Mouse (Mus musculus) adrenal gland, postnatal 25 days (tissue): ENCODE results near the gene Gan. TPM values are rescaled to one million over a fixed set of nuclear protein-coding genes. Genes with fewer than 3 reads are reported as not detected.

Source experiments
- DNase-seq: peaks from one replicate; pipeline ENCODE4 v3.0.0; 2021; ENCODE audit warnings: mixed read lengths
- long read RNA-seq: library from polyadenylated mRNA; stranded (forward); transcript quantifications from one replicate; pipeline ENCODE4 v2.0.0, GENCODE M21; 2021
- total RNA-seq: library from RNA; stranded (reverse); gene quantifications from 2 replicates; pipeline ENCODE4 v1.2.3, GENCODE M21; 2021

Gan gene
- 9.4 and 13.3 TPM in 2 replicates for total RNA-seq
- long read RNA-seq, partial matches to known transcripts, result 0 of 2 reads
- long read RNA-seq, other reads (novel, unspliced or antisense), result 2 of 2 reads

DNA sequence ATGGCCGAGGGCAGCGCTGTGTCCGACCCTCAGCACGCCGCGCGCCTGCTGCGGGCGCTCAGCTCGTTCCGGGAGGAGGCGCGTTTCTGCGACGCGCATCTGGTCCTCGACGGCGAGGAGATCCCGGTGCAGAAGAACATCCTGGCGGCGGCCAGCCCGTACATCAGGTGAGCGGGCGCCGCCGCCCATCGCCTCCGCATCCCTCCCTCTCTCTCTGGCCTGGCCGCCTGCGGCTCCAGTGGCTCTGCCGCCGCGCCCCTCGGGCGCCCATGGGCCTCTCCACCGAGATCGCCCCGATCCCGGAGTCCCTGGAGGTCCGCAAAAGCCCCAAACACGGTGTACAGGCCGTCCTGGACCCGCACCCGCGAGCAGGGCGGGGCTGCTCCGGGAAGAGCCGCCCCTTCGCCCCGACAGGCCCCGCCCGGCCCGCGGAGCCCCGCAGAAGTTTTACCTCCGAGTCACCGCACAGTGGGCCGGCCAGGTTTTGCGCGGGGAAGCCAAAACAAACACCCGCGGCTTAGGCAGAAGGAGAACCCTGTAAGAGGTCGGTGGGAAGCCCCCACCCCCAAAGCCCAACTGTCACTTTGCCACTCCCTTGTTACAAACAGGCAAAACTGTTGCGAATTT lies at the start of gene Gan:
Gene Gan, plus strand, starts transcription at position 1 of the 627 bp plus-strand sequence.
- peak; percentile 58 for DNase-seq

DNA sequence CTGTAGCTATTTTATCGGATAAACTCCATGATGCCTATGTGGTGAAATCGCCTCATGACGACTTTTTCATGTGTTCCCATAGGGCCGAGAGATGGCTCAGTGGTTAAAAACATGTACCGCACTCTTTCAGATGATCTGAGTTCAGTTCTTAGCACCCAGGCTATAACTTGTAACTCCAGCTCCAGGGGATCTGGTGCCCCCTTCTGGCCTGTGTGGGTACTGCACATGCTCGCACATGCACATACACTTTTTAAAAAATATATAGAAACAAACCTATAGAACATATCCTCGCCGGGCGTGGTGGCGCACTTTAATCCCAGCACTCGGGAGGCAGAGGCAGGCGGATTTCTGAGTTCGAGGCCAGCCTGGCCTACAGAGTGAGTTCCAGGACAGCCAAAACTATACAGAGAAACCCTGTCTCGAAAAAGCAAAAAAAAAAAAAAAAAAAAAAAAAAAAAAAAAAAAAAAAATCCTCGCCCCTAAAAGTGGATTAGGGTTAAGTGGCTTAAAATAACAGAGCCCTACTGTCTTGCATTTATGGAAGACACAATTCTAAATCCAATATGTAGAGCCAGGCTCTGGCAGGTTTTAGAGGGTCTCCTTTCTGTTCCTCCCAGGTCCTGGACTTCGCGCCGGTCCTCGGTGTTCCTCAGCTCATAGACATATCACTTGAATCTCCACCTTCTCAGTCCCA lies 48.8 kb upstream of the Gan start:
- no peak for DNase-seq

DNA sequence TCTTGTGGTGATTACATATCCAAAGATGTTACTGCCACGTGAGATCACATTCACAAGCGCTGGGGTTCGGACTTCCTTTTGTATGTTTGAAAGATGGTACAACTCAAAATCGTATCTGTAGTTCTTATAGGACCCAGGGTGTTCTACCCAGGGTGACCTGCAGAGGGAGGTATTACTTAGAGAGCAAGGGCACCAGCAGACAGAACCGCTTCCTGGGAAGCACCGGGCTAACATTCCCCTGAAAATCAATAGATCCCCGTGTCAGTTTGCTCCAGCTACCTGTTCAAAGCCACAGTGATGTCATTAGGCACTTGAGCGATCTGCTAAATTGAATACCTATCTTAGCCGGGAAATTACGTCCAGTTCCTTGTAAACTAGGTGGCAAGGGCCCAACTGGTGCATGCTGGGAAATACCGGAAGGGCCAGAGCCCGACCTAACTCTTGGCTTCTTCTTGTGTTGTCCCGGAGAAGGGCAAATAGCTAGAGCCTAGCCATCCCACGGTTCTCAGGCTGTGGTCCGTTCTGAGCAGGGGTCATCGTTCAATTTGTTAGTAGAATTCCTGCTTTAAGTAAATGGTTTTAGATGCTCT lies 48.0 kb upstream of the Gan start:
- peak; percentile 68 for DNase-seq

DNA sequence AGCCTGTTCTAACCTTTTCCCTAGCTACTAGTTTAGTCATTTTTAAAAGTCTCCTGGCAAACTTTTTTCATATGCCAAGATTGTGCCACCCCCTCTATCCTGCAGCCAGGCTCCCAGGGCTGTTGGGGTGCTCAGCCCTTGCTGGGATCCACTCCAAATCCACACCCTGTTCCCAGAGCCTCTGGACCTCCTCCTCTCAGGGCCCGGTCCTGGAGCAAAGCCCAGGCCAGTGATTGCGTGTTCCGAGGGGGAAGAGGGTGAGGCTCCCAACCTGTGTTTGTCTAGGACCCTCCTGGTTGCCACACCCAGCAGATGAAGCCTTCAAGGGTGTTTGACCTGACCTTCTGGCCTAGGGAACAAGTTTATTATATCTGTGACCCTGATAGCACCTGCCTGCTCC lies 46.3 kb upstream of the Gan start:
- no peak for DNase-seq

DNA sequence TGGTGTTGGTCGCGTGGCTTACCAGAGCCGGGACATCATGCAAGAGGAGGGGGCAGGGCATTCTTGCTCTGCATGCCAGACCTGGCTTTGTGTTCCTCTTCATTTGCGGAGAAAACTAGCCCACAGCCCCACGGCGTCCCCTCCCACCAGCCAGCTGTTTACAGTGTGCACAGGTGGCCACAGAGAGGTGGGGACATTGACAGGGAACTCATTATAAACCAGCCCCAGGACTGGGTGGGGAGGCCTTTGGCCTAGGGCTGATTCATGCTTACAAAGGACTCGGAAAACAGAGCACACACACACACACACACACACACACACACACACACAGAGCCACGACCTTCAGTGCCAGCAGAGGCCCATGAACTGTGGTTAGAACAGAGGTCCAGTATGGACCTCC lies 45.7 kb upstream of the Gan start:
- DNase-seq, result no peak

DNA sequence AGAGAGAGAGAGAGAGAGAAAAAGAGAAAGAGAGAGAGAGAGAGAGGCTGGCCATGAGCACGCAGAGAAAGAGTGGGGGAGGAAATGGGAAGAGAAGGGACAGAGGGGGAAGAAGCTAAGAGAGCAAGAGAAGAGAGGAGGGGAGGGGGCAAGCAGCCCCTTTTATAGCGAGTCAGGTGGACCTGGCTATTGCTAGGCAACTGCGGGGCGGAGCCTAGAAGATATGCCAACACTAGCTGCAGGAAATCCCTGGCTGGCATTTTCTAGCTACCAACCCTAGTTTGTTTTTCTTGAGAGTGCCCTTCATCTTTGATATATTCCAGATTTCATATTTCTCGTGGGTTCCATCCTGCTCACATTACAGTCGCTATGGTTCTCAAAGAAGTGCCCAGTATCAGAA lies 42.8 kb upstream of the Gan start:
- DNase-seq, result no peak

DNA sequence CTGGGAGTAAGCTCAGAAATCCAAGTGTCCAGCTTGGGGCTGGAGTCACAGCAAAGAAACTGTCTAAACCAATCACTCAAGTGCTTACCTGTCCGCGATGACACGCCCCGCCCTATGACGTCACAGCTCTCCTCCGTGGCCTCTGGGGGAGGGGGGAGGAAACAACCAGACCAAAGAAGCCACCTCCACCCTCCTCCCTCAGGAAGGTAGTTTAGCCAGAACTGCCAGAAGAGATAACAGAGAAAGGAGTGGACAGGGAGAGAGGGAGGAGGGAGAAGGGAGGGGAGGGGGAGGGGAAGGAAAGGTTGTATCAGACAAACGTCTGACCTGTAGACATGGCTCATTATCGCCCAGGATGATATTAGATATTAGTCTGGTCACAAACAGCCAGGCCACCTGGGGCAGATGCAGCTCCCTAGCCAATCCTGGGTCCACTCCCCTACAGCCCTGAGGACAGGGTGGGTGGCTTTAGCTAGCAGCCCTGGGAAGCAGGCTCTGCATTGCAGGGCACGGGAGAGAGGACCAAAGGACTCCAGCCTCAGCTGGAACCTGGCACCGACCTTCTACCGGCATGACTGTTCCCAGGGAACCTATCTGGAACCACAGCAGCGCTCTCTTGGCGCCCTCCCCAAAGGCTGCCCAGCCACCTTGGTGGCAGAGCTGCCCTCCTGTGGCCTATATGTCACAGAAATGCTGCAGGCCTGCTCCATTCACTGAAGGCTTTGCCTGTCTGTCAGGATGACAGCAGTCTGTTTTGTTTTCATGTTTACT lies 42.1 kb upstream of the Gan start:
- DNase-seq, result peak; percentile 13

DNA sequence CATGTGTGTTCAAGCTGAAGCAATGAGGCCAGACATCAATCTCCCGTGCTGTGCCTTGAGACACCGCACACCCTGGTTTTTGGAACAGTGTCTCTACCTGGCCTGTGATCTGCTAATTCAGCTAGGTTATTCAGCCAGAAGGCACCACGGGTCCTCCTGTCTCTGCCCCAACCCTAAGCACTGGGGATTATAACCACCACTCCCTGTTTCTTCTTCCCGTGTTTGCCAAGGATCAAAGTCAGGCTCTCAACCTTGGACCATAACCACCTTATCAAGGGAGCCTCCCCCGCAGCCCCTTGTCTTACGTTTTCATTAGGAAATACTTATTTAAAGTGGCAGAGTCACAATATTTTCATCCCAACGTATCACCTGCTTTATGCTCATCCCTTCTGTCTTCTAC lies 41.4 kb upstream of the Gan start:
- no peak for DNase-seq

DNA sequence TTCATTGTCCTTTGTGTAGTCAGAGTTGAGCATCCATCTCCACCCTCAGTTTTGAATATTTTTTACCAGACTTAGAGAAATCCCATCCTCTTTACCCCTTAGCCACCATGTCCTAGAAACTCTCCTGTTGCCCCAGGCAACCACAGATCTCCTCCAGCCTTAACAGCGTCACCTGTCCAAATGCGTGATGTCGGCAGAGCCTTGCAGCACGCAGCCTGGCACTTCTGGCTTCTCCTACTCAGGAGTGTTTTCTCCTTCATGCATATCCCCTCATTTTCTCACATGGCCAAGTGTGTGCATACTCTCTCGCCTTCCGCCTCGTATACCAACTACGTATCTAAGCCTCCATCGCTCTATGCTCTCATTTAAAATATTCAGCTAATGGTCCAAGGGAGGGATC lies 39.5 kb upstream of the Gan start:
- no peak for DNase-seq

DNA sequence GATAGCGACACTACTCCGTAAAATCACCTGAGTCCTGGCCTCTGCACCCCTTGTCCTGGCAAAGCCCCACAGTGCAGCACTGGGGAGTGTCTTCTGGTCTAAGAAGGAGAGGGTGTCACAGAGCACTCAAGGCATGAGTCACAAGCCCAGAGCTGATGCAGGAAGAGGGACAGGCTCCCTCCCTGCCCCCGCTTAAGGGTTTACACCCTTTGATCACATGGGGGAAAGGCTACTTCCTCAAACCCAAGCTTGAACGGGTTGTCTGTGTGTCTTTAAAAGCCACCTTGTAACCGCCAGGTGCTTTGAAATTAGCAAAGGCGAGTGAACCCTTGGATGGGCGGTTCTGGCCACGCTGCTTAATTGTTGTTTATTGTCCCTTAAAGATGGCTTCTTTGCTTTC lies 36.7 kb upstream of the Gan start:
- DNase-seq, result no peak

DNA sequence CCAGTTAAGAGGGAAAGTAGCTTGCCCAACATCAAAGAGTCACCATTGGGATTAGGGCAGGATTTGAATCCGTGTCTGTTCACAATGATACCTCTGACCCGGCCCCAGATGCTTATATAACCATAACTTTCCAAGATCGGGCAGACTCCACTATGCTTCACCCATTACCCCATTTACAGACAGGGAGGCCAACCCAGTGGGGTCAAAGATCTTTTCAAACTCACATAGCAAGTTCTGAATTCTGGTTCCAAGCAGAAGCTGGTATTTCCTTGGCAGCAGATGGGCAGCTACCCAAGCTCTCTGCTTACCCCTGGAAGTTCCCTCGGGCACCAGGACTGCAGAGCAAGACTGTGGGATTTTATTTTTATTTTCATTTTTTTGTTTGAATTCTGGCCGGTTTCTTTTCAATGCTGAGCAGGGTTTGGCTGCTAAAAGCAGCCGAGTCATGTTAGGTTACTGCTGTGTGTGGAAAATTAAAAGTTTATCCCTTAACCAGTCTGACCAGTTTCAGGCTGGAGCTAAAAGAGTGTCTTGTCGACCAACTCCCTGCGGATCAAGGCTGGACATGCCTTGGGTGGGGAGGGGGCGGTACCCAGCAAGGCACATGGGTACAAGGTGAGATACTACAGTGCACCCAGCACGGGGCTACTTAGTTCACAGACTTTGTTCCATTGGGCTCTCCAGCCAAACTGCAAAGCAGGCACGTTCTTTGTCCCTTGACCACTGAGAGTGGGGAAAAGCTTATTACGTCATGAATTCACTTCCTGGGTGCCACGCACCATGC lies 33.9 kb upstream of the Gan start:
- DNase-seq, result no peak

DNA sequence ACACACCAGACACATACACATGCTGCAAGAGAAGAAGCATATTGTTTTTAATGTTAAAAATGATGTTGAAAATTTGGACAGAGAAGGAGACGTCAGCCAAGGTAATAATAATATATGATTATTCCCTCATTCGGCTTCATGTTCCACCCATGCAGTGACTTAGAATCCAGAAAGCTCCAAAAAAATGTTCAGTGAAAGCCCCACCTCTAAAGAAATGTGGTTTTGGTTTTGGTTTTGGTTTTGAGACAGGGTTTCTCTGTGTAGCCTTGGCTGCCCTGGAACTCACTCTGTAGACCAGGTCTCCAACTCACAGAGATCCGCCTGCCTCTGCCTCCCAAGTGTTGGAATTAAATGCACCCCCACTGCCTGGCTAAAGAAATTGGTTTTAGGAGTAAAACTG lies 32.1 kb upstream of the Gan start:
- no peak for DNase-seq

DNA sequence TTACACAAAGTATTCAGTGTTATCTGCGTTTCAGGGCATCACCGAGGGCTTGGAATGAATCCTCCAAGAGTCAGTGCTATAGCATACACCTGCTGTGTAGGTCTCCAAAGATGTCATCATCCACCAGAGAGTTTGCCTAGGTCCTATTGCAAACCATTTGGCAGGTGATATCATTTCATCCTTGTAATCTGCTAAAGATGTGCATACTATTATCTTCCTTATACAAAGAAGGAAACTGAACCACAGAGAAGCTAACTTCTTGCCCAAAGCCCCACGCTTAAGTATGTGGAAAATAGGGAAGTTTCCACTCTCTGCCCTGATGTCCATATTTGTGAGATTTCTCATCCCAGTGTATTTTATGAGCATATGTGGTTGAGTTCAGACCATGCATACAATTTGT lies 31.5 kb upstream of the Gan start:
- no peak for DNase-seq

DNA sequence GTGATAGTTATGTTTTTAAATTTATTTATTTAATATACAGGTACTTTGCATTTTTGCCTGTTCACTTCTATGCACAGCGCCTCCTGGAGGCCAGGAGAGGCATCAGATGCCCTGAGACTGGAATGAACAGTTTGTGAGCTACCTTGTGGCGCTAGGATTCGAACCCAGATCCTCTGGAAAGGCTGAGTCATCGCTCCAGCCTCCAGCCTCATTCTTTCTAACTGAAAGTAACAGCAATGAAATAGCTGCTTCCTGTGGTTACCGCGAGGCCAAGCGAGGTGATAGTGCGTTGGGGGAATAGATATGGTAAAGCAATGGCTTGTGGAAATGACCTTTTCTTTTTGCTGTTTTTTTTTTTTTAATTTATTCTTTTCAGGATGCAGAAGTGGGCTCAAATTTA lies 30.9 kb upstream of the Gan start:
- DNase-seq, result no peak

DNA sequence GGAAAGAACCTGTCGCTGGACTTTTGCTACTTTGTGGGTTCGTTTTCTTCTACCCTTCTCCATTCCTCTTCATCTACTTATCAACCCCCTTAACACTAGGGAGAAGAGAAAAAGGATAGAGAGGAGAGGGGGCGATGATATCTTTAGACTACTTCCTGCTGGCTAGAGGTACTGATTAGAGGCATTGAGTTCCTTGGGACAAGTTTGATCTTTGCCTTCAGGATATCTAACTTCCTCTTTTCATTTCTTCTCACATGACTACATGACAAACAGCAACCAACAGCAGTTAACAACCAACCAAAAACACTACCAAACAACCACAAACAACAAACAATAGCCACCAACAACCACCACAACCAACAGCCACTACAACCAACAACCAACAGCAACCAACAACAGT lies 24.2 kb upstream of the Gan start:
- no peak for DNase-seq

DNA sequence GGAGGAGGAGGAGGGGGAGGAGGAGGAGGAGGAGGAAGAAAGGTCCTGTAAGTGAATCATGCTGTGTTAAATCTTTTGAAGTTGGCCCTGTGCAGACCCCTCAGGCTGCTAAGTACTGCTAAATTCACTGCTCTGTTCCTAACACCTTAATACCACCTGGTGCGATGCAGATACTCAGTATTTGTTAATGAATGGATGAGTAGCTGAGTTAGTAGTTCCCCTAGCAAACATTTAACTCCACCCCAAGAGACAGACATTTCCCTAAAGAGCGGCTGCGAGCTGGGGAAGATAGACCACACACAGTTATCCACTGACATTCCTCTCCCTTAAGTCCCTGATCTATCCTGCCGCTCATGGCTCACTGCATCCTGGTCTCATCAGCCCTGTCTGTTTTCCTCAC lies 21.6 kb upstream of the Gan start:
- DNase-seq, result no peak

DNA sequence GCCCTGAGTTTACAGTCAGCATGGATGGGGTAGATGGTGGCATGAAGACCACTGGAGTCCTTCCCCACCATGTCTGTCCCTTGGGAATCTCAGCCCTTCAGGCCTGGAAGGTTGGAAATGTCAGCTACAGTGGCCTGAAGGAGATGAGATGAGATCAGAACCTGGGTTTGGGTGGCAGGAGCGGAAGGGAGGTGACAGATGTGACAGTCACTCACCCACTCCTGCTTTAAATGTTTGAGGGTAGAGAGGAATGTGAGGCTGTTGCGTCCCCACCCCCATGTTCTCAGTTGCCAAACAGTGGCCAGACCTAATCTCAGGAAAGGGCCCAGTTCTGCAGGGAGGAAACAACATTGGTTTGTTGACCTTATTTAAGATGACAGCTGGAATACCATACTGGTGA lies 21.2 kb upstream of the Gan start:
- DNase-seq, result no peak

DNA sequence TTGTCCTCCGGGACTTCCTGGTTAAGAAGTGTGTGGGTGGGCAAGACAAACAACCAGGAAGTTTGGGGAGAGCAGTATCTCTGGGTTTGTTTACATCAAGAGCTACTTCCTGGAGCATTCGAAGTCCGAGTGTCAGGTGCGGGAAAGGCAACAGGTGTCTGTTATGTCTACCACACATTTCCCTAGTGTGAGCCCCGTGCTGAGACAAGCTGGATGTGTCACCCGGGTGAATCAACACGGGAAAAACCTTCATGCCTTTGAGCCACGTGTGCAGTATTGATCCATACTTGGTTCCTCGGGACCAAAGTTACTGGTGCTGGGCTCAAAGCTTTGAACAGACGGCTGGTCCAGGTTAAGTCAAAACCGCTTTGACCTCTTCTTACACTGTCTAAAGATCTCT lies 20.6 kb upstream of the Gan start:
- DNase-seq, result no peak

DNA sequence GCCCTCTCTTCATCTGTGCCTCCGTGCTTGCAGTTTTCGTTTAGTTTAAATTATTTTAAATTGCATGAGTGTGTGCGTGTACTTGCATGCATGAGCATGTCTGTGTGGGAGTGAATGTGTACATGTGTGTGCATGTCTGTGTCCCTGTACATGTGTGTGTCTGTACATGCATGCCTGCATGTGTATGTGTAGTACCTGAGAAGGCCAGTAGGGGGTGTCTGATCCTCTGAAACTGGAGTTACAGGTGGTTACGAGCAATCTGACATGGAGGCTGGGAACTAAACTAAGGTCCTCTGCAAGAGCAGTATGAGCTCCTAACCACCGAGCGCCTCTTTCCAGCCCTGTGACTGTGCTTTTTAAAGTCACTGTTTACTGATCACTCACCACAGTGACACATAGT lies 9.4 kb upstream of the Gan start:
- DNase-seq, result no peak

DNA sequence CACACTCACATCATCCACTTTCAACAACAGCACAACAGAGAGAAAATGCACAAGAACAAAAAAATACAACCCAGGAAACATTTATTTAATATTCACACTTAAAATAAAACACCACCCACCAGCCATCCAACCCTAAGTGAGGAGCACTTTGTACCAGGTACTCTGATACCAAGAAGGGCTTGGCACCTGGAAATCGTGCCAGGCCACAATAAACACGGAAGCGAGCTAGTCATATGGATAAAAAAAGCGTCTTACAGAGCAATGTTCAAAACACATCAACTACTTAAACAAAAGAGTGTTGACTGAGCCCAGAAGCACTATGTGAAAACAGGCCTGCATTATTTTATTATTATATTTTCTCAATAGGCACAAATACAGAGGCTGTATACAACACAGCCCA lies 1.8 kb upstream of the Gan start:
- DNase-seq, result no peak

DNA sequence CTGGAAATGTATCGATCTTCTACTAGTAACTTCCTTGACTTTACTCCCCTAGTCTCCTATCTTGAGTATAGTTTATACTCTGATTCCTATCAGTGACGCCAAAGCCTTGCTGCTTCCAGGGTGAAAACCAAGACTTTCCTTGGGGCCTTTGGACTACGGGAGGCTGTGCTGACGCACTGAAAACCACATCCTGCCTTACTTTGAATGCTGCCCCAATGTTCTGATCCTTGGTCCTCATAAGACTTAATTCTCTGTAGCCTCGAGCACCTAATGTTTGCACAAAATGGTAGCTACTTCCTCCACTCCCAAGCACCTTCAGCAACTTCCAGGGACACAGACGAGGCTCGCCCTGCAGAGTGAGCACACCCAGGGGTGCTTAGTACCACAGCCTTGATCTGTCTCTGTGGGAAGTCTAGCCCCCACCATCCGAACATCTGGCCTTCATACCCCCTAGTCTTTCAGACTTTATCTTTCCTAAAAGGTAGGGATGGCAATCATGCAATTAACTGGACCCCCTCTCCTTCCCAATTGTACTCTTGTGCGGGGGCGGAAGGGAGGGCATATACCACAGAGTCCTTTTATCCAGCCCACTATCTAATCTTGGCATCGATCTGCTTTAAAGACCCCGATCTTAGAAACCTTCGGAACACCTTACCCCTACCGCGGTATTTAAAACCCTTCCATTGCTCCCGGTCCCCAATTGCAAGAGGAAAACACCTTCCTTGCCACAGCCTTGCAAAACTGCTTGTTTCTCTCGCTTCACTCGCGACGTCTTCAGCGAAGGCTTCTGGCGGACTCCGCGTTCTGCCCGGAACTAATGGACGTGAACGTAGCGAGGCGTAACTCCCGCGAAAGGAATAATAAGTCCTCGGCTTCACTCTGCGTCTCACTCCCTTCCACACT lies 818 bp upstream of the Gan start:
- no peak for DNase-seq
